Mouse (Mus musculus) retina, embryonic 14.5 days (tissue): ENCODE results near the gene Arpc1b.
"Not testable (repeated sequence)": the region's sequence is repeated elsewhere in the genome, so short reads cannot be mapped to it uniquely, and the experiment has no call there.

Experiments
- DNase-seq: peaks from one replicate; pipeline ENCODE4 v3.0.0-alpha.2; 2015; ENCODE audit warnings: low spot score

Arpc1b gene

DNA sequence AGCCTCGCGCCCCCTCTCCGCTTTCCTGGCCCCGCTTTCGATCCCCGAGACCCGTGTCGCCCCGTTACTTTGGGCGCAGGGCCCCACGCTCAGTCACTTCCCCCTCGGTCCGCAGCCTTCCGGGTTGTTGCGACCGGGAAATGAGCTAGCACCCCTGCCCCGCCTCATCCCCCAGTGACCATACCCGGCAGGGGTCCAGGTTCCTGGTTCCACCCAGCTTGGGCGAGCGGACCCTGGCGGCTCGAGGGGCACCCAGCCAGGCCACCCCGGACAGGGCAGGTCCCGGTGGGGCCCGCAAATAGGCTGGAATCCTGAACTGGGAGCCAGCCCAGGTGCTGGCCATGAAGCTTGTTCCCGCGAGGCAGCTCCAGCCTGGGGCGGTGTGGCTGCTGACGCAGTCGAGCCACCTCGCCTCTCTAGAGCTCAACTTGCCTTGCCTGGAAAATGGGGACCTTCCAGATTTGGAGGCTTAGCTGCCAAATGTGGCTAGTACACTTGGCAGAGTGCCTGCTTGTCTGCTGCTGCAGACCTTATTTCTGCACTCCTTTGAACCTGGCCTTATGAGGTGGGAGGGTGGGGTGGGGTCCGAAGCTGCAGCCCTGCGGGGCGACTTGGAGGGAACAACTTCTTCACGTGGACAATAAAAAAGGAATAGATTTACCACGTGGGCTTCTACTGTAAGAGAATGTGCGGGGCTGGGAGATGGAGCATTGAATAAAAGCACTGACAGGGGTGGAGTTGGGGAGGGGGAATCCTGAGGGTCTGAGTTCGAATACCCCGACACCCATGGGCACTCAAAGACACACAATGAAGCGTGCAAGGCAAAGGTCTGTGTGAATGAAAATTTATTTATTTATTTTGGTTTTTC, 825 bp downstream of the Arpc1b start:
- peak; percentile 22 for DNase-seq

DNA sequence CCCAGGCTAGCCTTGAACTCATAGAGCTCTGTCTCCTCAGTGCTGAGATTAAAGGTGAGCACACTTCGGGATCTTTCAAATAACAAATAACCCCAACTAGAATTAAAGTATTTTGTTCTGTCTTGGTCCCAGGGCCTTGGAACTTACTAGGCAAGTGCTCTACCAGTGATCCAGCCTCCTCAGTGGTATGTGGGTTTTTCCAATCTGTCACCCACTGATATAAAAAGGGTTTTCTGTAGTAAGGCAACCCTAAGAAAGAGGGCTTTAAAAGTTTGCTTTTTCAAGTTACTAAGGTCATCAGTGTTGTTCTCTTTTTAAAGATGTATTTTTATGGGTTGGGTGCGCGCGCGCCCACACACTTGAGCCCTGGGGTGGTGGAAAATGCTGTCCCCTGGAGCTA, 1.7 kb downstream of the Arpc1b start:
- no peak for DNase-seq

DNA sequence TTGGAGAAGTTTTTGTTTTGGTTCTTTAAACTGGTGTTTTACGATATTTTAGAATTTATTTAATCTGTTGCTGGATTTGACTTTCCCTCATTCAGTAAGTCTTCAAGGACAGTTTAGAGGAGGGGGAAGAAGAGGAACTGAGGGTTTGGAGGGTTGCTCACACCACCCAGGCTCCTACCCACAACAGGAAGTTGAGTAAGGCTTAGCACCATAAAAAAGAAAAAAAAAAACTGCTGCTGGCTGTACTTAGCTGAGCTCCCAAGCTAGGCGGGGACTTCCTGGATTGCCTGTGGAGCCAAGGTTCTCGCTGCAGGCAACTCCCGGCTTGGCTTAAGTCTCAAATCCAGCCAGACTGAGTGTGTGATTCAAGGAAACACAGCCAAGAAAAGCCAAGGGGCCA, 2.3 kb downstream of the Arpc1b start:
- no peak for DNase-seq

DNA sequence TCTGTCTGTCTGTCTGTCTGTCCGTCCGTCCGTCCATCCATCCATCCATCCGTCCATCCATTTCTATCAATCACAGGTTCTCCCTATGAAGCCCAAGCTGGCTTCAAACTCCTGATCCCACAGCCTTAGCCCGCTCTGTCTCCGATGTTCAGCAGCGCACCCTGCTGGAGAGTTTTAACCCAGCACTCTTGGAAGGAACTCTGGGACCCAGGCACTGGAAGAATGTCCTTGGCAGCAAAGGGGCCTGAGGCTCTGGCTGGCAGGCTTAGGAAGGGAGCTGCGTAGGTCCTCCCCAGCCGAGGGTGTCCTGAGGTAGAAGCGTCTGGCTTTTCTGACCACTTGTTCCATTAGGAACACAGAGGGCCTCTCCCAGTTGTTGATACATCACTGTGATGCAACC, 2.9 kb downstream of the Arpc1b start:
- DNase-seq, result peak; percentile 69

DNA sequence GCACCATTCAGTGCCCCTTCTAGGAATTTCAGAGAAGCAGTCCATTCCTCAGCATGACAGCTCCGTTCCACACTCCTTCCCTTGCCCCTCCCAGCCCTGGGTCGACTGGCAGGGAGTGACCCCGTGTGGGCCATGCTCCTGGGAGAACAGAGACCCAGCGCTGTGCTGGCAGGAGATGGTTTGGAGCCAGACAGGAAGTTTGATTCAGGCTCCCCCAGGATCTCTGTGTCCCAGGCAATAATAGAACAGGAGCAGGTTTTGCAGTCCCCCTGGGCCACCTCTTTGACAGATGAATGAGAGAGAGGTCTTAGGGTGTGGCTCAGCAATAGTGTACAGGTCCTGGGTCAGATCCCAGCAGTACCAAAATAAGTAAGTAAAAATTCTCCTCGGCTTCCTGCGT, 4.0 kb downstream of the Arpc1b start:
- DNase-seq, result no peak

DNA sequence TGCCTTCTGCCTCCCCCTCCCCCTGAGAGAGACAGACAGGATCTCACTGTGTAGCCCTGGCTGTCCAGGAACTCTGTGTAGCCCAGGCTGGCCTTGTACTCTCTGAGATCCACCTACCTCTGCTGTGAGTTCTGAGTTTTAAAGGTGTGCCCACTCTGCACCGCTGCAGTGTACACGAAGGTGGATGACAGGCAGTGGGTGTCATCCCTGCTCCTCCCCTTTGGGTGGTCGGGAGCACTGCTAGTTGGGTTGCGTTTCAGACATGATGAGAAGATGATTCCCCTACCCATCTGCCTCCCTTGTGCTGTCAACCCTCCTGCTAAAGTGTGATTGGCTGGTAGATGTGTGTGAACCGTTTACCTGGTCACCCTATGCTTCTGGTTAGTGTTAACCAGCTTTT, 4.4 kb downstream of the Arpc1b start:
- no peak for DNase-seq

DNA sequence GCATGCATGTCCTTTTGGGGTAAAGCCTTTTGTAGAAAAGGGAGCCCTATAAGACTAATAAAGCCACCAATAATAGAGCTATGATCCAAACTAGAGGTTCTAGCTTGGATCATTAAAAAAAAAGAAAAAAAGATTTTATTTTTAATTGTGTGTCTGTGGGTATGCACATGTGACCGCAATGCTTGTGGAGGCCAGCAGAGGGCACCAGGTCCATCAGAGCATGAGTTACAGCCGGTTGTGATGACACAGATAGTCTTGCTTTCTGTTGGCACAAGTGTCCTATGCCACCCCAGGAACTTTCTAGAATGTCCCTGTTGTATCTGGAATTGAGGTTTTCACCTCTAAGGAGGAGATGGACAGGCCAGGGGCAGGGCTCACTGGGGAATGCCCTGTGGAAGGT, 5.4 kb downstream of the Arpc1b start:
- no peak for DNase-seq

DNA sequence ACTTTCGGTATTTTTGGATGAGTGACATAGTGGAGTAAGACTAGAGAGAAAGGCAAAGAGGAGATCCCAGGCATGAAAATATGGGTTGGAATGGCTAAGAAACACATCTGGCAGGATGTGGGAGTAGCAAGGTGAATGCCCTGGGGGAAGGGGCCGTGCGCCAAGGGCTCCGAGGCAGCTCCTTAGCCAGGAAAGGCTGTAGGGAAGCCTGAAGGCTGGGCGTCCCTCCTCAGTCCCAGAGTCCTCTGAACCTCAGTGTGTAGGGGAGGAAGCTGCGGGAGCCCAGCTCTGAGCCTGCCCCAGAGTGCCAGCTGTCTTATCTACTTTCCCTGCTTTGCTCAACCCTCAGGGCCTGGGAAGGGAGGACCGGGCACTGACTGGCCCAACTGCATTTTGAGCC, 6.9 kb downstream of the Arpc1b start:
- DNase-seq, result no peak

DNA sequence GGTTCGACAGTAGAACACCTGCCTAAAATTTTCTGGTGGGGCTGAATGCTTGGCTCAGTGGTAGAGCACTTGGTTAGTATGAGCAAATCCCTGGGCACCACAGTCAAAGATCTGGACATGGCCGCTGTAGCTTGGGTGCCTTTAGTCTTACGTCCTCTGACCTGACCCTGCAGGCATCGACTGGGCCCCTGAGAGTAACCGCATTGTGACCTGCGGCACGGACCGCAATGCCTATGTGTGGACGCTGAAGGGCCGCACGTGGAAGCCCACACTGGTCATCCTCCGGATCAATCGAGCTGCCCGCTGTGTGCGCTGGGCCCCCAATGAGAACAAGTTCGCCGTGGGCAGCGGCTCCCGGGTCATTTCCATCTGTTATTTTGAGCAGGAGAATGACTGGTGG, 9.4 kb downstream of the Arpc1b start:
- DNase-seq, result no peak

DNA sequence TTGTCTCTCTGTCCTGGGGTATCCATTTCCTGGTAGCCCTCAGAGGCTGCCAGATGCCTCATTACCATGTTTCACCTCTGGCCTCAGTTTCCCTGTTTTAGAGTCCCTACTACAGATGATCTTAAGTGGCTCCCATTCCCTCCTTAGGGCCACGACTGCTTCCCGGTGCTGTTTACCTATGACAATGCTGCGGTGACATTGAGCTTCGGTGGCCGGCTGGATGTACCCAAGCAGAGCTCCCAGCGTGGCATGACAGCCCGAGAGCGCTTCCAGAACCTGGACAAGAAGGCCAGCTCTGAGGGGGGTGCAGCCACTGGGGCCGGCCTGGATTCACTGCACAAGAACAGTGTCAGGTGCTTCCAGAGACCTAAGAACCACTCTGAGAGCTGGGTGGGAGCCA, 12.6 kb downstream of the Arpc1b start:
- no peak for DNase-seq

DNA sequence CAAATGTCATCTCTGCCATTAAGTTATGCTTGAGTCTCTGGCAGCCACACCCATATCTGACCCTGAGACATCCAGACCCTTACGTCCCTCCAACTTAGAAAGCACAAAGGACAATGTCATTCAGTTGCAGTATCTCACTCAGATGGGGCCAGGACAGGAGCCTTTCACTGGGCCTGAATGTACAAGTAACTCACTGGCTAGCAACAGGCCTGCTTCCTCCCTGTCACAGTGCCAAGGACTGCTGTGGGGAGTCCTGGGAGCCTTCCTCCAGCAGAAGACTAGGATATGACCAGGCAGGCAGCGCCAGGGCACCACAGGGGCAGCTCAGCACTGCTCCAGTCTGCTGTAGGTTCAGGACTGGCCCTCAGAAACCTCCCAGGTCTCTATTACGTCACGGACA, 15.1 kb downstream of the Arpc1b start:
- no peak for DNase-seq

DNA sequence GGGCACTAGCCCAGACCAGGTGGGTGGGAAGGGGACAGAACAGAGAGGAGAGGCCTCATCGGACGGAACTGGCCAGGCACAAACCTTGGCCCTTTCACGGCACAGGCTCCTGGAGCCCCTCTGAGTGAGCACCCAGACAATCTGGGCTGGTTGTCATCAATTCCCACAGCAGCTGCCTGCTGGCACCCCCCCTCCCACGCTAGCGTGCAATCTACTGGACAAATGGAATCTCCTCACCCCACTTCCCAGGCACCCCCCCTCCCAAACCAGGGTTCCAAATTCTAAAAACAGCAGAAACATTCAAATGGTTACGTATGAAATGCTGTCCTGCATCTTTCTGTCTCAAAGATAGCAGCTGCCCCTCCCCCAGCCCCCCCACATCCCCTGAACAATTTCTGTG, 15.8 kb downstream of the Arpc1b start:
- DNase-seq, result not testable (repeated sequence)

DNA sequence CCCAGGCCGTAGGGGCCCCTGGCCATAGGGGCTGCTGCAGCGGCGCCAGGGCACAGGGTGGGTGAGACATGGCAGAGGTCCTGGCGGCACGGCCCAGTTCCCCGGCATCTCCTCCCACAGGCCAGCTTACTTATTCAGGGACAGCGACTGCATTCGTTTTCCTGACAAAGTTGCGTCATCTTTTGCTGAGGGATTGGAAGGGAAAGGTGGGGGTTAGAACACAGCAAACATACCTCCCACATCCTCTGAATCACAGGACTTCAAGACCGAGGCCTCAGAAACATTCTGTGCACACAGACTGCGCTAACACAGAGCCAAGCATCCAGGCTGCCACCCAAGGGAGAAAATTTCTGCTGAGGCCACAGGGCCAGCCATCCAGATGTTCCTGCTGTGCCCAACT, 16.2 kb downstream of the Arpc1b start:
- no peak for DNase-seq

DNA sequence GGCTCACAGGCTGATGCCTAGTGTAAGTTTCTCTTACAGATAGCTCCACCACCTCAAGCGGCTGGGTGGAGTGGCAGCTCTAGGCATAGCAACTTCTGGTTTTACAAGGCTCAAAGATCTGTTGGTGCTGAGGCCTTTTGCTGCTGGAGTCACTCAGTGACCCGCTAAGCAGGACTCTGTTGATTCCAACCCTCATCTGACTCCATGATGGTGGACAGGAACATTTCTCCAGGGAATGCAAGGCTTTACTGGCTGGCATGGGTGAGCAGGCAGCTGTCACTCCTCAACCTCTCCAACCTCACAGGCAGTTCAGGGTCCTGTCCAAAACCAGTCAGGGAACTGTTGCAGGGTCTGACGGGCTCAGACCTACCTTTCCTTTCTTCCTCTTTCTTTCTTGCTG, 17.0 kb downstream of the Arpc1b start:
- no peak for DNase-seq

DNA sequence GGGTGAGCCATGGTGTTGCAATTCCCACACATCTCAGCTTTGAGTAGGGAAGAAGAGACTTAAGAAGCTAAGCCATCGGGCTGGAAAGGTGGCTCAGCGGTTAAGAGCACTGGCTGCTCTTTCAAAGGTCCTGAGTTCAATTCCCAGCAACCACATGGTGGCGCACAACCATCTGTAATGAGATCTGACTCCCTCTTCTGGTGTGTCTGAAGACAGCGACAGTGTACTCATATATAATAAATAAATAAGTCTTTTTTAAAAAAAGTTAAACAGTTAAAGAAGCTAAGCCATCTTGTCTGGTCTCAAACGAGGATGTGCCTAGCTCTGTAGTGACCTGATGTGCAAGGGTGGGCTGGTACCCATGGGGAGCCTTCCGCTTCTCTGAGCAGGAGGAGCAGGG, 19.3 kb downstream of the Arpc1b start:
- not testable (repeated sequence) for DNase-seq

DNA sequence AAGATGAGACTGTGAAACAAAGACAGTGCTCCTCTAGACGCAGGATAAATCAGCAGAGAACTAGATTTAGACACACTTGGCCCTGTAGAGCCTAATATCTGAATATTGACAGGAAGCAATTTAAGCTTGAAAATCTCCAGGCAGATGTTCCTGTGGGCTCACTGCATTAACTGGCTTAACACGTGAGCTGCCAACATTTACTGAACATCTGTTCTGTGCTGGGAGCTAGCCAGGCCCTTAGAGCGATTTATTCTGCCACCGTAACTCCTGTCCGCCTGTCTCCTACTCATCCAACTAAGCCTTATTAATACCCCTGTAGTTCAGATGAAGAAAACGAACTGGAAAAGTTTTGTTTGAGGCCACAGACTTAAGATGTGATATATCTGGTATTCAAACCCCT, 24.8 kb downstream of the Arpc1b start:
- peak; percentile 35 for DNase-seq

DNA sequence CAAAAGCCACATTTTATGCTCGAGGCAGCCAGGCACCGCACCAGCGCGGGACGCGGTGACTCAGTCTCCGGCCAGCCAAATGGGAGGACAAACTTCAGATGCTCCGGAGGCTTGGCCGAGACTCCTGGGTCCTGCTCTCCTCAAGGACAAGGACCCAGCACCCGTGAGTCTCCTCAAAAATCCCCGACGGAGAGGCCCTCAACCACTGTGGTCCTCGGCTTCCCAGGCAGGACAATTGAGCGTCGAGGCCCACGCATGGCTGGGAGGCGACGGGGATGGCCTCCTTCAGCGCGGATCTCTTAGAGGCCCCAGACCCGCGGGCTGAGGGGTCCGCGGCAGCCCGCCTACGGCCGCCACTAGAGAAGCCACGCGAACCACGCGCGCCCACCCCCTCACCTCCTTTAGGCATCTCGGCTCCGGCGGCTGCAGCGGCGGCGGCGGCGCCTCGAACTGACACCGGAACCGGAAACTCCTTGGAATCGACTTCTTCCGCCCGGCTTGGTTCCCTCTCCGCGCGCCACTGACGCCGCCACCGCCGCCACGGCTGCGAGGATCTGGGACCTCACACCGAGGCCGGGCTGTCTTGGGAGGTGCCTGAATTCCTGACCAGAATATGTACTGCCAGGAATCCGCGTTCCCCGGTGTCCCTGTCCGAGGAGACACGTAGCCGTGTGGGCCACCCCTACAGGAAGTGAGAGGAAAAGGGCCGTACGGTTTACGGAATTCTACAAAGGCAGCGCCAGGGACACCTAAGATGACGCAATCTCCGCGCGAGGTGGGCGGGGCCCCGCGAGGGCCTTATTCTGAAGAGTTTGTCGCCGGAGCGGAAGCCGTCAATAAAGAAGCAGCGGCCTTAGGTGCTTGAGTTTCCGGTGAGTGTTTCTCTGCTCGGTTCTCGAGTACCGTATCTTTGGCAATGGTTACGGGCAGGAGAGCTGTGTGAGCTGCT, 25.8 kb downstream of the Arpc1b start, which contains the start of the genes Pdap1 and Bud31:
Gene Pdap1 (minus strand): TSS at position 668 of the 949 bp plus-strand sequence.
Gene Bud31 (plus strand): TSS at position 792 of the 949 bp plus-strand sequence.
- DNase-seq, result peak; percentile 97

DNA sequence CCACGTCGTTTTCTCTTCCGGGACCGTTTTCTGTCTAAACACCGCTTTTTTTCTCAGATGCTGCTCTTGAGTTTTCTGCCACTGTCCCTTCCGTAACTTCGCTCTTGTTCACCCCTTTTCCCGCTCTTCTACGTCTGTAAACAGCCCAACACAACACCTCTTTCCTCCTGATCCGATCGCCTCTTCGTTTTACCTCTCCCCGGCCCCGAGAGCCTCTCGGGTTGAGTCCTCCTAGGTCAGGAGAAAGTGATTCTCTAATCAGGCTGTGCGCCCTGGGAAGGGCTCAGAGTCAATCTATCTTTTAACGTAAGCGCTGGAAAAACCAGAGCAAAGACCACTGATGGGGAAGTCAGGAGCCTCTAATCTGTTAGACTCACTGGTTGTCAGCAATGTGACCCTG, 26.6 kb downstream of the Arpc1b start:
- no peak for DNase-seq

DNA sequence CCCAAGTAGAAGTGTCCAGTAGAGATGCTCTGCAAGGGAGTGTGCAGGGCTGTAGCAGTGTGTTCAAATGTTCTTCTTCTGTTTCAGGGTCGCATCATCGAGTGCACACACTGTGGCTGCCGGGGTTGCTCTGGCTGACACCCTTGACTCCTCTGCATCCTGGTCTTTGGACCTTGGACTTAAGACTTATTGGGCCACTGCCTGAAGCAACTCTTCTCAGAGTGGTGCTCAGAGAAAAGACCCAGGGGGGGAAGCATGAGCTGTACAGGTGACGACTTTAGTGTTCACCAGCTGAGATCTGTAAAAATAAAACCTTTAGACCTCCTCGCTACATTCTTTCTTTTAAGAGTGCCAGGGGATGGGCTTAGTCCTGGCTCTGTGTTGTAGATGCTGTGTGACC, 33.7 kb downstream of the Arpc1b start:
- no peak for DNase-seq

DNA sequence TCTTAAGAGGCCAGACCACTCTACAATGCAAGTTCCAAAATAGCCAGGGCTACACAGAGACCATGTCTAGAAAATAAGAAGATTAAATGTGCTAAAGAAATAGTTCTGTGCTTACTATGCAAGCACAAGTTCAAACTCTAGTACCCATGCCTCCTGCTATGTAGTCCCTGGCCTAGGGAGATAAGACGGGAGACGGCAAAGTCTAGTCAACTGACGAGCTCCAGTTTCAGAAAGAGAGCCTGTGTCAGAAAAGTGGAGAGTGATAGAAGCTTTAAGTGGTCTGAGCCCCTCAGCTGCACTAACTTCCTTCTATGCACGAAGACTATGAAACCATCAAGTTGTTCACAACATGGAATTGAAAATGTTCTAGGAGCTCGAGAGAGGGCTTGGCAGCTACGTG, 35.3 kb downstream of the Arpc1b start:
- no peak for DNase-seq

DNA sequence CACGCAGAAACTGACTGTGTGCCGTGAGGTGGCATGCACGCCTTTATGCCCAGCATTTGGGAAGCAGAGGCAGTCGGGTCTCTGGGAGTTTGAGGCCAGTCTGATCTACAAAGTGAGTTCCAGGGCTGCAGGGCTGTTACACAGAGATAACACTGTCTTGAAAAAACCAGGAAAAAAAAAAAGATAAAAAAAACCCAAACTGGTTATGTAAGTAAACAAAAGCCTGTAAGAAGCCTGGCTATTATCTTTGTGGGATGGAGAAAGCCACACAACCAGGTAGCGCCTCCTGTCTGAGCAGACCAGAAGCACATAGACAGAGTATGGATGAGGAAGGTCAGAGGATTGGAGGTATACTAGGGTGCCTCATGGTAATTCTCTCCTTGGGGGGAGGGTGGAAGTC, 38.7 kb downstream of the Arpc1b start:
- no peak for DNase-seq

DNA sequence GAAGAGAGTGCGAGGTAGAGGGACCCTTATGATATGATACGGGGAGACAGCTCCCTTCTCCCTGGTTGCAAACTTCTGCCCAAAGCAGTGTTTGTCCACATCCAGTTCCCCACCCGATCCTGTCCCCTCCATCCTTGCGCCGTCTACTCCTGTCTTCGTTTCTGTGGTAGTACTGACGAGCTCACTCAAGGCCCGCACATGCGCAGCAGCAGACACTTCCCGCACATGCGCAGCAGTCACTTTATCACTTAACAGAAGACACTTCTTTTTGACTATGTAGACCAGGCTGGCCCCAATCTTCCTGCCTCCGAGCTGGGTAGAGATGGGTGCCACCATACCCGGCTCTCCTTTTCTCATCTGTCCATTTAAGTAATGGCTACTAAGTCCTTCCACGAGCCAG, 47.3 kb downstream of the Arpc1b start:
- no peak for DNase-seq

DNA sequence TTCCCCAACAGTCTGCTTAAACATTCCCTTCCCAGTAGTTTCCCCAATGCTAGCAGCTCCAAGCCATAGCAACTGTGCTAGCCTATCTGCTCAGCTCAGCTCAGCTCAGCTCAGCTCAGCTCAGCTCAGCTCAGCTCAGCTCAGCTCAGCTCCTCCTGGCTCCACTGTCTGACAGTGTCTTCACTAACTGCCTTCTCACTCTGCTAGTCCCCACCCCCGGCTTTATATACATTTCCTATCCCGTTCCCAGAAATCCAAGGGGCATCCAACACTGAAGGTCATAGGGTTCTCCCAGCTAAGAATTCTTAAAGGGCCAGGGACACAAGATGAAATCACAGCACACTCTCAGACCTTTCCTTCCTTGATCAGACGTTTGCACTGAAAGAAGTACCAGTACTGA, 50.7 kb downstream of the Arpc1b start:
- no peak for DNase-seq
